Mouse (Mus musculus): ENCODE measurements around the gene Lefty1. TPM values are rescaled to one million over a fixed set of nuclear protein-coding genes. Genes with fewer than 3 reads are reported as not detected.
"Not testable (repeated sequence)": the region's sequence is repeated elsewhere in the genome, so short reads cannot be mapped to it uniquely, and the experiment has no call there.

The Lefty1 gene
- total RNA-seq, 2 experiments from 2014 or later, result 11.4 to 12.9 TPM

DNA sequence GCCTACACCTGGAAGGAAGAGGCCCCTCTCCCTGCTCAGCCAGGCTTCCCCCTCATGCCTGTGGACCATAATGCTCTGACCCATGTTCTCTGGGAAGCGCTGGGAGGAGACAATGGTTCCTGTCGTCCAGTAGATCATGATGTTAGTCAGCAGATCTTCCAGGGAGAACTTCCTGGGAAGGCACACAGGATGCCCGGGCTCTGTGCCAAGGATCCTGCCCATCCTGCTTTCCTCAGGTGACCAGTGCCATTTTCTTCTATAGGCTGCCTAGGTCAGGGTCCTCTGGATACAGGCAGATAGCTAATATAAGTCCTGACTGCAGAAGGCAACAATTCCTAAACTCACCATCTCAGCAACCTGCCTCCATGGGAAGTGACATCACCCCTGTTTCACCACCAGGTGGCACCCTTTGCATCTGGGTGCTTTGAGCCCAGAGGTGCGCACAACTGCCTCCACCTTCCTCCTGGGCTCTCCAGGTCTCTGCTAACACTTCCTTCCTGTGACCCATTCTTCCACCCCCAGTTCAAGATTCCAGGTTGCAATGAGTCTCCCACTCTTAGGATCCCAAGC is 41.4 kb downstream of the Lefty1 start:
- TF ChIP-seq CTCF (conservative IDR thresholded peaks at IDR 0.05), result peak; percentile 79
- no peak overlapping the region for H3K27ac ChIP-seq
- no peak for DNase-seq (ENCODE audit: low spot score in 2 of 2)
- H3K4me3 ChIP-seq, result no peak overlapping the region

DNA sequence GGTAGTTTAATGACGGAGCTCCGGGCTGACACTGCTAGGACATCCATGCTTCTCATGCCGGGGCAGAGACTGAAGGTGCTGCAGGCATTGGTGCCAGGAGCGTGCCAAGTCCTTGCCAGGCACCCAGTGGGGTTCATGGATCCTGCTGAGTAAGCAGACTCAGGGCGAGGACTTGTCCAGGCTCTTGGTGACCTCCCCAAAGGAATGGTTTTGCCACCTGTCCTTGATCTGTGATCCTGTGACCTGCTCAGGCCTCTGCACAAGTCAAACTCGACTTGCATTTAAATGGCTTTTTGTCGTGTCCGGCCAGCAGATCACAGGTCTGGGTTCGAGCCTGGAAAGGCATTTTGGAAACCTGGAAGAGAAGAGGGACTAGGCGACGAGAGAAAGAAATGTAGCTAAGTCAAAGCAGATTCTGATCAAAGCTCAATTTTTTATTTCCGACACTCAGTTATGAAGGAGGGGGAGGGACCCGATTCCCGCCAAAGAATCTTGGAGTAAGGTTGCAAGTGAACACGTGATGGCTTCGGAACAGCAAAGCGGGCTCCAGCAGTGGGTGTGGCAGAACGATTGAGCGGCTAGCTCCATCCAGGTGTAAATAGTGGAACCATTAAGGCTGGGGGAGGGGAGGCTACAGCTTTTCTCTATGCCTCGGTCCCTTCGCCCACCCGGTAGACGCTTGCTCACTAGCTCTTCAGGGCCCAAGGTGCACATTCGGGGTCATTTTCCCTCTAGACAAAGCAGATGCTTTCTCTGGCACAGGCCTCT is 44.8 kb downstream of the Lefty1 start:
- TF ChIP-seq CTCF (conservative IDR thresholded peaks at IDR 0.05), result no peak
- Histone ChIP-seq H3K27ac (no peak overlapping the region), H3K4me3 (no peak overlapping the region)
- no peak for DNase-seq (ENCODE audit: low spot score in 2 of 2)

DNA sequence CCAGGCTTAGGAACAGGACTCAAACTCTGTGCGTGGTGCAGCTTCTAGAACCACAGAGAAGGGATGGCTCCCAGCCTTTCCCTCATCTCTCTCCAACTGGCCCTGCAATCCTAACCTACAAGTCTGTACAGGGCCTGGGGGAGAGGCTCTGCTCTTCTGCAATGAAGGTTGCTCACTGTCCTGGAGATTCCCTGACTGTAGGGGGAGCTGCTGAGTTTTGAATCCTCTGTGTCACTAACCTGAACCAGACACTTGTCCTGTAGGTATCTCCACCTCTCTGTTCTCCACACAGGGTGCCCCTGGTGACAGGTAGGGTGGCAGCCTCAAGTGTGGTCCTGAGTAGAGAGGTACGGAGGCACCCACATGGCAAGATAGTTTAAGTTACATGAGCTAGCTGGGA is 45.6 kb downstream of the Lefty1 start:
- Histone ChIP-seq H3K27ac (no peak overlapping the region), H3K4me3 (no peak overlapping the region)
- peak; percentile 54 for TF ChIP-seq CTCF (conservative IDR thresholded peaks at IDR 0.05)
- DNase-seq (ENCODE audit: low spot score in 2 of 2), result no peak

DNA sequence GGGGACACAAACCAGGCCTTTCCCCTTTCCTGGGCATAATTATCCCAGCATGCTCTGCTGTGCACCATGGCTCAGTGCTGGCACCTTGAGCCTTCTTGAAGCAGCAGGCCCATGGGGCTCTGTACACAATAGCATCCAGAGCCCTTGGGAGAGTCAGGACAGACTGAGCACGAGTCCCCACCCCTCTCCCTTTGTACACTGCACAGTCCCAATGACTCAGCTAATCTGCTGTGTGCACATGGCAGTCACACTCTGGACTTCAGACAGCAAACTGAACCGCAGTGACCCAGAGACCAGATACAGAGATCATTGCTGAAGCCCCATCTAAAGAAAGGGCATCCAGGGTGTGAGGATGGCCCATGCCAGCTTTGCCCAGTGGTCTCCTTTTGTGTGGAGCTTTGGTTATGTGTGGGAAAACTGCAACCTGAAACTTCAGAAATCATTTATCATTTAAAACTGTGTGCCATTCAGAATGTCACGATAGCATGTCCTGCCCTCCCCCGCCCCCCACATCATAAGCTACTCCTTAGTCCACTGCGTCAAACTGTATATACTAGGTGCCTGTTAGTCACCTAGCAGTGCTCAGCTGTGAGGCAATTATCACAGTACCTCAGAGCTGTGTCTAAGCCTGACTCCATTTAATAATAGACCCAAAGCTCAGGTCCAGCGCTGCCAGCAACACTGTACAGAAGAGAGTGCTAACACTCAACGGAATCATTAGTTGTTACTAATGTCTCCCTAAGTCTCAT is 46.6 kb downstream of the Lefty1 start:
- DNase-seq (ENCODE audit: low spot score in 2 of 2); H3K4me3 ChIP-seq; H3K27ac ChIP-seq: not testable (repeated sequence)

DNA sequence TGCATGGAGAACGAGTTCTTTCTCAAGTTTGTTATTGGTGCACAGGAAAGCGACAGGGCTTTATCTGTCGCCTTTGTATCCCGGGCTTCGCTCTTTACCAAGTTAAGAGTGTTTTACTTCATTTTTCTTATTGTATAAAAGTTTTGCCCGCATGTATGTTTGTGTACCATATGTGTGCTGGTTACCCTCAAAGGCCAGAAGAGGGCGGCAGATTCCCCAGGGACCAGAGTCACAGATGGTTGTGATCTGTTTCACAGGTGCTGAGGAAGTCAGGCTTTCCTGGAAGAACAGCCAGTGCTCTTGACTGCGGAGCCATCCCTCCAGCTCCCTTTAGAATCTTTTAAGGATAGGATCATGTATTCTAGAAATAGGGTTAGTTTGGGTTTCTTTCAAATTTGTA is 51.9 kb downstream of the Lefty1 start:
- DNase-seq (ENCODE audit: low spot score in 2 of 2), result no peak
- H3K4me3 ChIP-seq, result no peak overlapping the region
- TF ChIP-seq CTCF (conservative IDR thresholded peaks at IDR 0.05), result peak; percentile 44

DNA sequence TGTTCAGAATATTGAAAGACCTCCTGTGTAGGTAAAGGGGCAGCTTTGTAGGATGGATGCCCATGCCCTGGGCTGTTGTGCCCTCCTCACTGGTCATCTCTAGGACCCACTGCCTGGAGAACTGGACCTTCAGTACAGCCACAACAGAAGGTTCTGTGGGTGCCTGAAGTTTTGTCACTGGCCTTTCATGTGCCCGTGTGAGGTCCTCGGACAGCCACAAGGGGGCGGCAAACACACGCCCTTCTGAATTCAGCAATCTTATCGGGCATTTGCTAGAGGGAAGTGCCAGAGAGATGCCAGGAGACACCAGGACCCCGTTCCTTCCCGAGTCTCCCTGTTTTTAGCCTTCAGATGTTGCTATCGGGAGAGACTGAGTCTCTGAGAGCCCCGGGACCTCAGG is 52.9 kb downstream of the Lefty1 start:
- H3K4me3 ChIP-seq, result no peak overlapping the region
- no peak overlapping the region for H3K27ac ChIP-seq
- DNase-seq (ENCODE audit: low spot score in 2 of 2), result peak; percentile 61 to 82
- TF ChIP-seq CTCF (conservative IDR thresholded peaks at IDR 0.05), result peak; percentile 95

More for the DNA sequence above, 51.9 kb downstream of the Lefty1 start:
- no peak overlapping the region for H3K27ac ChIP-seq

Other genes starting within 250 kb of the Lefty1 start
- gene Mixl1, start 238.0 kb upstream of the Lefty1 start, total RNA-seq (2021), result not detected
- 10 to 100 TPM; 32.6 to 34.4 TPM for gene Acbd3, start 209.0 kb upstream of the Lefty1 start, total RNA-seq (2021)
- gene H3f3a, start 121.1 kb upstream of the Lefty1 start, total RNA-seq (2021), result 100 to 1,000 TPM; 319 to 351 TPM
- gene Sde2, start 83.9 kb upstream of the Lefty1 start, total RNA-seq (2021), result 10 to 100 TPM; 22.9 TPM
- gene Lefty2, start 41.9 kb upstream of the Lefty1 start, total RNA-seq (2021), result 1 to 10 TPM; 1.4 to 2.0 TPM
- 10 to 100 TPM; 42.9 to 44.9 TPM for gene Pycr2, start 30.7 kb upstream of the Lefty1 start, total RNA-seq (2021)
- 10 to 100 TPM; 20.4 to 23.8 TPM for gene Tmem63a, start 7.3 kb downstream of the Lefty1 start, total RNA-seq (2021)
- 10 to 100 TPM; 30.2 to 30.3 TPM for gene Ephx1, start 85.9 kb downstream of the Lefty1 start, total RNA-seq (2021)
- under 1 TPM in 1 of 2 experiments, not detected in 1; 0.17 TPM for gene 9130409I23Rik, start 116.2 kb downstream of the Lefty1 start, total RNA-seq (2021)
- 10 to 100 TPM; 34.4 to 34.7 TPM for gene Nvl, start 209.2 kb downstream of the Lefty1 start, total RNA-seq (2021)
- 10 to 100 TPM; 23.3 to 27.7 TPM for gene Cnih4, start 209.7 kb downstream of the Lefty1 start, total RNA-seq (2021)